Mouse (Mus musculus) spleen, adult 2 months (tissue): Measurements from ENCODE around the gene Olfr1417. TPM values are rescaled to one million over a fixed set of nuclear protein-coding genes. Genes with fewer than 3 reads are reported as not detected.
A peak's percentile ranks its signal among the peaks of the same experiment; 100 is the strongest.

Experiments
- DNase-seq, 2 experiments: peaks; one replicate each; pipeline versions ENCODE4 v3.0.0 to v3.0.0-alpha.2; 2012 to 2021; ENCODE audit warnings: low spot score in 2 of 2, low read depth in 1 of 2
- H3K27ac ChIP-seq: fragments of 200-500 bp; 2 replicates; pipeline ENCODE4 v1.5.1; 2012; ENCODE audit warnings: low read length, inconsistent platforms; ENCODE audit not compliant: insufficient read depth
- H3K27me3 ChIP-seq: fragments of 200-500 bp; 2 replicates; pipeline ENCODE4 v1.6.1; 2012; ENCODE audit warnings: mild to moderate bottlenecking, moderate library complexity, low read length, inconsistent platforms; ENCODE audit not compliant: control insufficient read depth, insufficient read depth
- H3K36me3 ChIP-seq: fragments of 200-500 bp; 2 replicates; pipeline ENCODE4 v1.6.1; 2012; ENCODE audit warnings: mild to moderate bottlenecking, low read length, inconsistent platforms; ENCODE audit not compliant: control insufficient read depth, insufficient read depth
- H3K4me1 ChIP-seq: fragments of 200-500 bp; 2 replicates; pipeline ENCODE4 v1.6.1; 2011; ENCODE audit warnings: inconsistent platforms; ENCODE audit not compliant: control insufficient read depth, insufficient read depth, insufficient read length
- H3K4me3 ChIP-seq: fragments of 200-500 bp; 2 replicates; pipeline ENCODE4 v1.5.1; 2011; ENCODE audit warnings: mild to moderate bottlenecking, inconsistent platforms; ENCODE audit not compliant: insufficient read depth, insufficient read length; ENCODE audit errors: extremely low read depth
- CTCF ChIP-seq: fragments of 200-500 bp; IDR thresholded peaks from 2 replicates; pipeline ENCODE4 v1.5.1; 2011; ENCODE audit warnings: mild to moderate bottlenecking, inconsistent platforms; ENCODE audit not compliant: insufficient read depth, insufficient read length, insufficient replicate concordance; ENCODE audit errors: extremely low read depth
- POLR2A ChIP-seq: fragments of 200-500 bp; IDR thresholded peaks from 2 replicates; pipeline ENCODE4 v1.6.1; 2011; ENCODE audit warnings: low read depth, low read length, inconsistent platforms
- WGBS: fragments of 180-500 bp; shearing (Covaris S2); methylation state at CpG from one replicate; pipeline ENCODE4 v1.1.7; 2018; 5-methylcytosine and 5-hydroxymethylcytosine counted together
- polyA plus RNA-seq: library from polyadenylated mRNA; depleted of rRNA; stranded (reverse); fragments of >200 nt; gene quantifications from 2 replicates; pipeline ENCODE4 v1.2.3, GENCODE M21; 2012

Olfr1417 gene
- polyA plus RNA-seq, 1 experiment = not detected

DNA sequence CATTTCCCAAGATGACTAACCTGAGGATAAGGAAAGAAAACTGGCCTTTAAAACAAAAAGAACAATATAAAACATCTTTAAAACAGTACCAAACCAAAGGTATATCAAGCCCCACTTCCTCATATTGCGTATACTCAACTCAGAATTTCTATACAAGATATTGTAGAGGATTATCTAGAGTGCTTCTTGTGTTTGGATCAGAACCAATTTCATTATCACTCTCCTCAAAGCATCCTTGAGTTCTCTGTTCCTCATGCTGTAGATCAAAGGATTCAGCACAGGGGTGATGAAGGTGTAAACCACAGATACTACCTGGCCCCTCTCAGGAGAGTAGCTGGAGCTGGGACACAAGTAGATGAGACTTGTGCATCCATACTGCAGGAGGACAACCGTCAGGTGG is 15.8 kb upstream of the Olfr1417 start:
- no peak for DNase-seq
- no peak for TF ChIP-seq POLR2A
- no peak for TF ChIP-seq CTCF
- Histone ChIP-seq H3K27ac (no peak overlapping the region), H3K4me3 (no peak overlapping the region), H3K27me3 (no peaks in the 10 kb centered on the region), H3K36me3 (no peaks in the 10 kb centered on the region), H3K4me1 (no peaks in the 10 kb centered on the region; the same call in 1 of the 2 replicates)
- 90% methylated on average over 2 of the region's 2 CpGs for WGBS

DNA sequence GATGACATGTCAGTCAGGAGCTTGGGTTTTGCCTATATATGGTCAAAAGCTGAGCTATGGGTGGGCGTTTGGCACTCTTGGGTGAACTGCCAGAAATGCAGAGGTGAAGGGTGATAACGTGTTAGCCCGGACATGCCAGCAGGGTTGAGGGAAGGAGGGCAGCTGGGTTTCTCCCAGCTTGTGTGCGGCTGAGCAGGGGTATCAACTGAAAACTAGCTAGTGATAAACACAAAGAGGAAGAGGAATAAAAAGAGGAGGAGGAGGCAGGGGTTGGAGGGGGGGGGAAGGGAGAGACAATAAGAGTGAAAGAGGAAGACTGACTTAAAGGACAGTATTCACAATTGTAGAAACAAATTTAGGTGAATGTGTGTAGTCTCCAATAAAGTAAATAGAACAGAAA is 13.6 kb upstream of the Olfr1417 start:
- Histone ChIP-seq H3K4me3 (no peak overlapping the region), H3K4me1 (no peaks in the 10 kb centered on the region; the same call in 1 of the 2 replicates), H3K27me3 (no peaks in the 10 kb centered on the region), H3K27ac (no peak overlapping the region), H3K36me3 (no peaks in the 10 kb centered on the region)
- TF ChIP-seq POLR2A = no peak
- TF ChIP-seq CTCF = no peak
- no peak for DNase-seq
- 30% methylated on average over 4 of the region's 4 CpGs for WGBS

- Histone ChIP-seq H3K4me1 (no peaks in the 10 kb centered on the region), H3K27ac (no peak overlapping the region), H3K4me3 (no peak overlapping the region), H3K27me3 (no peaks in the 10 kb centered on the region), H3K36me3 (no peaks in the 10 kb centered on the region)
- DNase-seq = no peak
- no peak for TF ChIP-seq CTCF
- no peak for TF ChIP-seq POLR2A
- 65% methylated on average over 4 of the region's 4 CpGs for WGBS
Observed at GRCm38 (mm10) chr19:11846333-11846732, 7.3 kb upstream of the Olfr1417 start.

- DNase-seq = no peak
- Histone ChIP-seq H3K27me3 (peaks cover 8% of the 10 kb centered on the region), H3K27ac (no peak overlapping the region), H3K4me1 (peaks cover under 1% of the 10 kb centered on the region), H3K4me3 (no peak overlapping the region), H3K36me3 (no peaks in the 10 kb centered on the region)
- no peak for TF ChIP-seq CTCF
- no peak for TF ChIP-seq POLR2A
- 82% methylated on average over 4 of the region's 4 CpGs for WGBS
Observed at GRCm38 (mm10) chr19:11823346-11824065, 15.5 kb downstream of the Olfr1417 start.

DNA sequence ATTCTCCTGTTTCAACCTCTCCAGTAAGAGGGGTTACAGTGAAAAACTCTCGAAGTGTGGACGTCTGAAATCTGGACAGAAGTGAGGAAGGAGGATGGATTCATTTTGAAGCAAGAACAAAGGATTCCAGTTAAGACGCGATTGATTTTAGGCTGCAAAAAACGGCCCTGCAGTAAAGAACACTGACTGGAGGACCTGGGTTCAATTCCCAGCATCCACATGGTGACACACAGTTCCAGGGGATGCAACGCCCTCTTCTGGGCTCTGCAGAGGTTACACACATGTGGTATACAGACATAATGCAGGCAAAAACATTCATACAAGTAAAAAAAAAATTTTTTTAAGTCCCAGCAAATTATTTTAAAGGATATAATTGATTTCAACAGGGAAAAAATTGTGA is 18.8 kb downstream of the Olfr1417 start:
- H3K27ac ChIP-seq = no peak overlapping the region
- 38% methylated on average over 6 of the region's 6 CpGs for WGBS
- no peak for DNase-seq
- H3K36me3 ChIP-seq = no peaks in the 10 kb centered on the region
- no peak for TF ChIP-seq POLR2A
- no peak for TF ChIP-seq CTCF
- no peak overlapping the region for H3K4me3 ChIP-seq
- H3K27me3 ChIP-seq = peaks cover 13% of the 10 kb centered on the region
- peaks cover 5% of the 10 kb centered on the region for H3K4me1 ChIP-seq

- 3% methylated on average over 15 of the region's 15 CpGs for WGBS
- no peak overlapping the region for H3K27ac ChIP-seq
- TF ChIP-seq POLR2A = no peak
- TF ChIP-seq CTCF = peak; percentile 27; the same call in 1 of the 2 replicates
- H3K27me3 ChIP-seq = peaks cover 13% of the 10 kb centered on the region
- H3K36me3 ChIP-seq = no peaks in the 10 kb centered on the region
- H3K4me3 ChIP-seq = peak overlapping the region; percentile 21; the same call in 1 of the 2 replicates
- H3K4me1 ChIP-seq = peaks cover 5% of the 10 kb centered on the region
- peak in 1 of 2 experiments; percentile 65 for DNase-seq
Observed at GRCm38 (mm10) chr19:11819800-11820199, 19.2 kb downstream of the Olfr1417 start.

- DNase-seq = no peak
- Histone ChIP-seq H3K36me3 (no peaks in the 10 kb centered on the region), H3K4me1 (peaks cover 5% of the 10 kb centered on the region), H3K27ac (peak within 1 kb of the TSS; percentile 25; the same call in 1 of the 2 replicates), H3K4me3 (peak within 1 kb of the TSS; percentile 59), H3K27me3 (peaks cover 13% of the 10 kb centered on the region)
- TF ChIP-seq POLR2A (no peak), CTCF (no peak)
- 1% methylated on average over 20 of the region's 20 CpGs for WGBS
Observed at GRCm38 (mm10) chr19:11819143-11819700, 19.8 kb downstream of the Olfr1417 start, which contains the start of gene Stx3. TSS of gene Stx3 (minus strand) at chr19:11819403.
